Mouse (Mus musculus) erythroblast, embryonic 14.5 days (primary cell): ENCODE data around the gene St6galnac5. TPM values are rescaled to one million over a fixed set of nuclear protein-coding genes. Genes with fewer than 3 reads are reported as not detected.

ENCODE experiments used
- H3K27me3 ChIP-seq: 2 replicates; pipeline ENCODE4 v1.6.1; 2012; ENCODE audit warnings: inconsistent platforms; ENCODE audit not compliant: control insufficient read depth
- H3K36me3 ChIP-seq: 2 replicates; pipeline ENCODE4 v1.6.1; 2012; ENCODE audit warnings: mild to moderate bottlenecking, inconsistent platforms; ENCODE audit not compliant: control insufficient read depth
- H3K4me1 ChIP-seq: 2 replicates; pipeline ENCODE4 v1.6.1; 2012; ENCODE audit warnings: inconsistent platforms; ENCODE audit not compliant: control insufficient read depth
- H3K4me3 ChIP-seq: replicated peaks from 2 replicates; pipeline ENCODE3; 2012; ENCODE audit warnings: moderate library complexity, mild to moderate bottlenecking, inconsistent platforms
- H3K9me3 ChIP-seq: 2 replicates; pipeline ENCODE4 v1.6.1; 2012; ENCODE audit warnings: low read length, inconsistent platforms, mixed read lengths; ENCODE audit not compliant: control insufficient read depth
- GATA1 ChIP-seq: IDR thresholded peaks from 2 replicates; pipeline ENCODE4 v1.6.1; 2012; ENCODE audit warnings: low read length, inconsistent platforms, mixed read lengths
- TAL1 ChIP-seq: IDR thresholded peaks from 3 replicates; pipeline ENCODE4 v1.6.1; 2012; ENCODE audit warnings: low read length, inconsistent platforms, mixed read lengths
- polyA plus RNA-seq: library from polyadenylated mRNA; stranded (reverse); fragments of >175 nt; gene quantifications from 2 replicates; pipeline ENCODE4 v1.2.3, GENCODE M21; 2012

Gene St6galnac5
- polyA plus RNA-seq, 1 experiment: not detected

GRCm38 (mm10) chr3:152980978-152981974, 770 bp downstream of the St6galnac5 start:
- Histone ChIP-seq H3K9me3 (no peaks in the 10 kb centered on the region; the same call in 1 of the 2 replicates), H3K4me3 (no peak overlapping the region), H3K27me3 (peaks cover 56% of the 10 kb centered on the region), H3K4me1 (peaks cover 6% of the 10 kb centered on the region), H3K36me3 (no peaks in the 10 kb centered on the region)
- TF ChIP-seq TAL1 (no peak), GATA1 (no peak)

GRCm38 (mm10) chr3:152980431-152980830, 1.6 kb downstream of the St6galnac5 start:
- TF ChIP-seq TAL1 (no peak), GATA1 (no peak)
- H3K4me3 ChIP-seq: no peak overlapping the region
- peaks cover 6% of the 10 kb centered on the region for H3K4me1 ChIP-seq
- no peaks in the 10 kb centered on the region for H3K36me3 ChIP-seq
- H3K27me3 ChIP-seq: peaks cover 56% of the 10 kb centered on the region
- no peaks in the 10 kb centered on the region; the same call in 1 of the 2 replicates for H3K9me3 ChIP-seq

DNA sequence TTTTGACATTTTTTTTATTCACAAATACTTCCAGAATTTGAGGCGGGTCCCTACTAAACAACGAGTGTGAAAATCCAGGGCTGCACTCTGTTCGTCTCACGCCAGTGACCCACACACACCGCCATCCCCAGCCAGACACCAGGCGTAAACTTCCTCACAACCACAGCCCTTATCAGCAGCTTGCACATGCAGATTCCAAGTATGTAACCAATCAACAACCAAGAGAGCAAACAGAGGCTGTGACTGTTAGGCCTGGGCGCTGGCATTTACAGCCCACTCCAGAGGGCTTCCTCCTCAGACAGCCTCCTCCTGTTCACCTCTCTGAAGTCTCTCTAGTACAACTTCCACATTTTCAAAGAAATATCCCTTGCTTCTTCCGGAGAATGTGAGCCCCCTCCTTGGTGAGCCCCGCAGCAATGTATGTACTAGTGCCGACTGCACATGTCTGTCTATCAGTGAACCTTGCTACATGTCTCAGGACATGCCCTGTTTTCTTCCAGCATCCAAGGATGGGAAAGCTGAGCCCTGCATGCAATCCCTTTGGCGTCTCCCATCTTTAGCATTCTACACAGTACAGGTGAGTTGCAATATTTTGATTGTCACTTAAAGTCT, 2.5 kb downstream of the St6galnac5 start:
- peaks cover 6% of the 10 kb centered on the region for H3K4me1 ChIP-seq
- no peaks in the 10 kb centered on the region; the same call in 1 of the 2 replicates for H3K9me3 ChIP-seq
- H3K4me3 ChIP-seq: no peak overlapping the region
- no peaks in the 10 kb centered on the region for H3K36me3 ChIP-seq
- peaks cover 56% of the 10 kb centered on the region for H3K27me3 ChIP-seq
- TF ChIP-seq TAL1 (no peak), GATA1 (no peak)

DNA sequence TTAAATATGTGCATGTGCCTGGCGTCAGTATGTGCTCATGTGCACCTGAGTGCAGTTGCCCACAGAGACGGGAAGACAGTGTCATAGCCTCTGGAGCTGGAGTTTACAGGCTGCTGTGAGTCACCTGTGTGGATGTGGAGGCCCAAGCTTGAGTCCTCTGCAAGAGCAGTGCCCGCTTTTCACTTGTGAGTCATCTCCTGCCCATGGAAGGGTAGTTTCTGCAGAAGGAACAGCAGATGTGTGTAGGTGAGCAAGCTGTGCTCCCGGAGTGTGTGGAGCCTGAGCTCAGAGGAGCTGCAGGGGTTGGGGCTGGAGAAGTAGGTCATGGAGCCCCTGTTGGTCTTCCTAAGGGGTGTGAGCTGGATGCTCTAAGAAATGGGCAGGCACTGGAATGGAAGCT, 10.7 kb downstream of the St6galnac5 start:
- Histone ChIP-seq H3K4me1 (no peaks in the 10 kb centered on the region), H3K4me3 (no peak overlapping the region), H3K36me3 (no peaks in the 10 kb centered on the region), H3K9me3 (peaks cover 5% of the 10 kb centered on the region), H3K27me3 (peaks cover 2% of the 10 kb centered on the region; the same call in 1 of the 2 replicates)
- TF ChIP-seq GATA1 (no peak), TAL1 (no peak)

GRCm38 (mm10) chr3:152969774-152970347, 12.2 kb downstream of the St6galnac5 start:
- TF ChIP-seq TAL1: no peak
- no peak for TF ChIP-seq GATA1
- peaks cover 17% of the 10 kb centered on the region for H3K9me3 ChIP-seq
- peaks cover 2% of the 10 kb centered on the region; the same call in 1 of the 2 replicates for H3K27me3 ChIP-seq

DNA sequence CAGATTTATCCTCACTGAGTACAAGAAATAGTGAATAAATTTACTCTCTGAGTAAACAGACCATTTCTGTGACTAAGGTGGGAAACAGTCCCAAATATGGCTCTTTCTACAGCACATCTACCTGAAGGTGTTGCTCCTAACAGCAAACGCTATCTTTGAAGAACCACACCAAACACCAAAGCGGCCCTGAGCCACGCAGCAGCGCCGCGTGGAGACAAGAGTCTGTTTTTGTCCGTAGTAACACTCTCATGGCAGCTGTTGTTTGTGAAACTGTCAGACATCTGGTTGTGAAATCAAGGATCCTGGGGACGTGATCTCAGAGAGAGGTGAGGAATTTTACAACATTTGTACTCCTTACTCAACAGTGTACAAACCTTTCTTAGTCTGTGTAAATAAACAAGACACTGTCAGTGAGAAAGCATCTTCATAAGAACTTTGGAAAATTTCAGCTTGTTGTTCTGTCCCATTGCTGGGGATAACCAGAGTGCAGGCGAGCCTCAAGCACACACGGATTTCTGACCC, 20.1 kb downstream of the St6galnac5 start:
- peaks cover 21% of the 10 kb centered on the region for H3K9me3 ChIP-seq
- peaks cover 2% of the 10 kb centered on the region; the same call in 1 of the 2 replicates for H3K4me1 ChIP-seq
- no peak overlapping the region for H3K4me3 ChIP-seq
- H3K27me3 ChIP-seq: no peaks in the 10 kb centered on the region
- no peak for TF ChIP-seq TAL1
- TF ChIP-seq GATA1: no peak
- H3K36me3 ChIP-seq: no peaks in the 10 kb centered on the region

More at GRCm38 (mm10) chr3:152969774-152970347, 12.2 kb downstream of the St6galnac5 start:
- Histone ChIP-seq H3K4me1 (no peaks in the 10 kb centered on the region), H3K36me3 (no peaks in the 10 kb centered on the region), H3K4me3 (no peak overlapping the region)

DNA sequence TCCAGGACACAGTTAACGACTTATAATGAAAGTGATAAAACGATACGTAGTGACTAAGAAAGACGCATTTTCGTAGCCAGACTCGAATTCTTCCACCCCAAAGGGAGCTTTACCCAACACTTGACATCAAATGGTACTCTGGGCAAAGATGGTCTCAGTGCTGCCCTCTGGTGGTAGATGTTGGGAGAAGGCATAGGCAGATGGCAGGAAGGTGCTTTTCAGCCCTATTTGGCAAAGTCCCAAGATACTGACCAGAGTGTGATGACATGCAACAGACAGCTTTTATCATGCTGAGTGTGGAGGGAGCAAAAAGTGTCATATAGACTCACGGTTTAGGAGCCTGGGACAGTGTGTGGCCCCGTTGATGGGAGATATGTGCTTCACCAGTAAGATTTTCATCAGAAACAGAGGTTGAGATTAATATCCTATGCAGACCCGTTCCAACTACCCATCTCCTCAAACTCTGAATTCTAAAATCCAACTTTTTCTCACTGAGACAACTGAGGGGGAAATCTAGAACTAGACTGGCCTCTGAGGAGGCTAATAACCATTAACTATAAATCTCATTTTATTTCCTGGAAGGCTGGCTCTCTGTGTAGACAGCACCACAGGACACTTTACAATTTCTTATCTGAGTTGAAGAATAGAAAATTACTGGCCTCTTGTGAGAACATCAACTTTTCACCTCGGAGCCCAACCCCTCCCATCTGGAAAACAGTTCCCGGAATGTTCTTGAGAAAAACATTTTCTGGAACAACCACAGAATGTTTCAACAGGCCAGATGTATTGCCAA, 23.5 kb downstream of the St6galnac5 start:
- Histone ChIP-seq H3K36me3 (no peaks in the 10 kb centered on the region), H3K4me3 (no peak overlapping the region), H3K4me1 (peaks cover 4% of the 10 kb centered on the region), H3K9me3 (no peaks in the 10 kb centered on the region), H3K27me3 (no peaks in the 10 kb centered on the region)
- no peak for TF ChIP-seq GATA1
- TF ChIP-seq TAL1: no peak

- Histone ChIP-seq H3K36me3 (no peaks in the 10 kb centered on the region), H3K9me3 (no peaks in the 10 kb centered on the region), H3K4me1 (peaks cover 4% of the 10 kb centered on the region), H3K27me3 (no peaks in the 10 kb centered on the region), H3K4me3 (no peak overlapping the region)
- TF ChIP-seq TAL1 (no peak), GATA1 (no peak)
Measured at GRCm38 (mm10) chr3:152956771-152957170, 25.3 kb downstream of the St6galnac5 start.
